In genomic region chr5:108009721-108010120, GRCm38 (mm10) we compare ENCODE assay signal across 24 mouse cellular contexts. TPM values are rescaled to one million over a fixed set of nuclear protein-coding genes. Genes with fewer than 3 reads are reported as not detected.
A peak's percentile ranks its signal among the peaks of the same experiment; 100 is the strongest.
DNase-seq lines count a peak whose midpoint lies in the region; ATAC-seq and TF ChIP-seq lines count a peak whose summit lies in the region.
"Had no signal": no experiment of that assay in that cellular context is flagged by ENCODE, and none has a peak within 500 bp of the region (broad histone marks: within the 10 kb centered on the region; RNA-seq: fewer than 3 reads in every experiment).

No protein-coding gene starts in this region.

- H3K27ac ChIP-seq in embryonic facial prominence, embryonic 14.5 days (replicated peaks; ENCODE audit: low read depth, low read length): no peak overlapping the region
- no peak overlapping the region for H3K27ac ChIP-seq in embryonic facial prominence, embryonic 10.5 days (replicated peaks)
- no peak overlapping the region for H3K27ac ChIP-seq in lung, embryonic 14.5 days (ENCODE audit: low read depth)
- H3K27ac ChIP-seq: forebrain, embryonic 10.5 days; intestine, embryonic 15.5 days; limb, embryonic 10.5 days; liver, embryonic 15.5 days; macrophage; stomach, postnatal 0 days had no signal

- H3K9ac ChIP-seq in embryonic facial prominence, embryonic 14.5 days (ENCODE audit: low read depth, low read length): no peak overlapping the region
- no peak overlapping the region for H3K9ac ChIP-seq in lung, embryonic 14.5 days
- H3K9ac ChIP-seq: intestine, embryonic 15.5 days; liver, embryonic 15.5 days had no signal

- peak; percentile 42 for DNase-seq in embryonic facial prominence, embryonic 14.5 days (ENCODE audit: low spot score)
- no peak for DNase-seq in embryonic facial prominence, embryonic 10.5 days (ENCODE audit: low spot score)
- DNase-seq in adipocyte (ENCODE audit: low spot score): peak; percentile 86
- peak; percentile 16 for DNase-seq in lung, embryonic 14.5 days
- DNase-seq in layer of hippocampus, adult 18-20 months (ENCODE audit: low spot score in 2 of 2): no peak
- no peak for DNase-seq in thymus, postnatal 36 days
- DNase-seq: cerebellum, adult 11 months; cerebellum, postnatal 14 days; kidney, adult 8-10 months; kidney, postnatal 10 days; liver; thymus, adult 2 months had no signal

- no peak for TF ChIP-seq CTCF in lung, embryonic 14.5 days (IDR thresholded peaks at IDR 0.05; ENCODE audit: low read depth)

- H3K36me3 ChIP-seq in embryonic facial prominence, embryonic 14.5 days (ENCODE audit: control insufficient read depth, insufficient read depth, low read length): no peaks in the 10 kb centered on the region
- H3K36me3 ChIP-seq in embryonic facial prominence, embryonic 10.5 days (replicated peaks): no peaks in the 10 kb centered on the region
- no peaks in the 10 kb centered on the region for H3K36me3 ChIP-seq in lung, embryonic 14.5 days (ENCODE audit: insufficient read depth)
- H3K36me3 ChIP-seq: forebrain, embryonic 10.5 days; intestine, embryonic 15.5 days; limb, embryonic 10.5 days; liver, embryonic 15.5 days had no signal

- no peaks in the 10 kb centered on the region for H3K27me3 ChIP-seq in embryonic facial prominence, embryonic 14.5 days (replicated peaks; ENCODE audit: control insufficient read depth, insufficient read depth, low read length)
- H3K27me3 ChIP-seq in embryonic facial prominence, embryonic 10.5 days (replicated peaks; ENCODE audit: low read depth, poor library complexity, severe bottlenecking): no peaks in the 10 kb centered on the region
- H3K27me3 ChIP-seq in lung, embryonic 14.5 days (ENCODE audit: insufficient read depth, low read length): no peaks in the 10 kb centered on the region
- H3K27me3 ChIP-seq: intestine, embryonic 15.5 days had no signal

- H3K4me3 ChIP-seq in embryonic facial prominence, embryonic 14.5 days (ENCODE audit: low read depth, low read length): no peak overlapping the region
- H3K4me3 ChIP-seq in embryonic facial prominence, embryonic 10.5 days: no peak overlapping the region
- H3K4me3 ChIP-seq in lung, embryonic 14.5 days (ENCODE audit: low read depth, low read length): no peak overlapping the region
- H3K4me3 ChIP-seq: forebrain, embryonic 10.5 days; intestine, embryonic 15.5 days; limb, embryonic 10.5 days; liver, embryonic 15.5 days had no signal

- no peak overlapping the region for H3K4me2 ChIP-seq in embryonic facial prominence, embryonic 14.5 days (ENCODE audit: low read depth, low read length)
- no peak overlapping the region for H3K4me2 ChIP-seq in lung, embryonic 14.5 days
- H3K4me2 ChIP-seq: heart, embryonic 11.5 days; intestine, embryonic 15.5 days; liver, embryonic 15.5 days; midbrain, embryonic 11.5 days had no signal

- ATAC-seq in embryonic facial prominence, embryonic 14.5 days (ENCODE audit: low read depth): no peak
- no peak for ATAC-seq in lung, embryonic 14.5 days (ENCODE audit: insufficient read depth)
- ATAC-seq in megakaryocyte, adult 5-6 weeks (ENCODE audit: poor library complexity, severe bottlenecking): peak; percentile 30; the same call in 1 of the 2 replicates
- no peak for ATAC-seq in cerebellum, adult (ENCODE audit: insufficient number of reproducible peaks, low FRiP score, low TSS enrichment)
- ATAC-seq: forebrain, embryonic 16.5 days; hindbrain, embryonic 16.5 days; intestine, embryonic 15.5 days had no signal

- 15% methylated on average over 2 of the region's 2 CpGs for WGBS in embryonic facial prominence, embryonic 14.5 days
- WGBS in embryonic facial prominence, embryonic 10.5 days: 46% methylated on average over 2 of the region's 2 CpGs
- WGBS in lung, embryonic 14.5 days: 28% methylated on average over 2 of the region's 2 CpGs

- H3K9me3 ChIP-seq in embryonic facial prominence, embryonic 14.5 days (ENCODE audit: control insufficient read depth, low read length): no peaks in the 10 kb centered on the region
- no peaks in the 10 kb centered on the region for H3K9me3 ChIP-seq in embryonic facial prominence, embryonic 10.5 days
- H3K9me3 ChIP-seq in lung, embryonic 14.5 days (ENCODE audit: low read depth, low read length): no peaks in the 10 kb centered on the region
- H3K9me3 ChIP-seq: forebrain, embryonic 10.5 days; intestine, embryonic 15.5 days; limb, embryonic 10.5 days; liver, embryonic 15.5 days had no signal

- H3K4me1 ChIP-seq in embryonic facial prominence, embryonic 14.5 days (ENCODE audit: control insufficient read depth, insufficient read depth, low read length): 0 out of 2 replicates have a peak, but pooled peaks cover 4% of the 10 kb centered on the region
- no peaks in the 10 kb centered on the region for H3K4me1 ChIP-seq in embryonic facial prominence, embryonic 10.5 days
- H3K4me1 ChIP-seq in lung, embryonic 14.5 days (ENCODE audit: insufficient read depth): no peaks in the 10 kb centered on the region
- H3K4me1 ChIP-seq: forebrain, embryonic 10.5 days; intestine, embryonic 15.5 days; limb, embryonic 10.5 days; liver, embryonic 15.5 days had no signal

RNA-seq across cellular contexts. Expression of gene Fam69a, which starts 22.8 kb away (rescaled TPM):
- polyA plus RNA-seq in embryonic facial prominence, embryonic 14.5 days (2014; fragmentation: Nextera tagmentation; extraction: Ambion mirVana): 33.0 and 34.2 TPM in 2 replicates
- polyA plus RNA-seq in embryonic facial prominence, embryonic 10.5 days (2016; fragmentation: Nextera tagmentation; extraction: Ambion mirVana): 16.5 and 16.7 TPM in 2 replicates
- polyA plus RNA-seq in lung, embryonic 14.5 days (2014; fragmentation: Nextera tagmentation; extraction: Ambion mirVana): 20.0 and 22.6 TPM in 2 replicates
- total RNA-seq in megakaryocyte, adult 5-6 weeks (2015): 138 and 149 TPM in 2 replicates
- 55.5 and 60.0 TPM in 2 replicates for total RNA-seq in megakaryocyte, adult 5-6 weeks (2017)
- 10 to 100 TPM; 28.3 to 35.2 TPM for total RNA-seq in layer of hippocampus, adult 18-20 months (2021)

RNA-seq across cellular contexts. Expression of gene Mtf2, which starts 55.8 kb away (rescaled TPM):
- 84.3 and 86.2 TPM in 2 replicates for polyA plus RNA-seq in embryonic facial prominence, embryonic 14.5 days (2014; fragmentation: Nextera tagmentation; extraction: Ambion mirVana)
- 182 and 183 TPM in 2 replicates for polyA plus RNA-seq in embryonic facial prominence, embryonic 10.5 days (2016; fragmentation: Nextera tagmentation; extraction: Ambion mirVana)
- polyA plus RNA-seq in lung, embryonic 14.5 days (2014; fragmentation: Nextera tagmentation; extraction: Ambion mirVana): 108 and 110 TPM in 2 replicates
- total RNA-seq in megakaryocyte, adult 5-6 weeks (2015): 32.5 and 36.9 TPM in 2 replicates
- total RNA-seq in megakaryocyte, adult 5-6 weeks (2017): 33.3 and 46.3 TPM in 2 replicates
- total RNA-seq in layer of hippocampus, adult 18-20 months (2021): 10 to 100 TPM; 46.3 to 48.1 TPM

Comparison
In these comparisons a context has a peak if more than half of its experiments do, and no peak if none do; other contexts are left out.
1. DNase-seq: peak in embryonic facial prominence, embryonic 14.5 days (single experiment), adipocyte (single experiment) and lung, embryonic 14.5 days (single experiment); none in embryonic facial prominence, embryonic 10.5 days (single experiment), layer of hippocampus, adult 18-20 months (0 of 2) and thymus, postnatal 36 days (0 of 2).